Comparison of ENCODE assay signal across 8 mouse cellular contexts in genomic region chr1:78488752-78489492, GRCm38 (mm10). TPM values are rescaled to one million over a fixed set of nuclear protein-coding genes. Genes with fewer than 3 reads are reported as not detected.
DNase-seq lines count a peak whose midpoint lies in the region; ATAC-seq and TF ChIP-seq lines count a peak whose summit lies in the region.

TSS of gene Farsb (minus strand) at chr1:78488897.

- peak within 1 kb of the TSS; percentile 96 for H3K9ac ChIP-seq in embryonic facial prominence, embryonic 15.5 days
- peak within 1 kb of the TSS; percentile 82 for H3K9ac ChIP-seq in limb, embryonic 14.5 days (ENCODE audit: low read depth, low read length, severe bottlenecking)
- H3K9ac ChIP-seq in midbrain, postnatal 0 days (replicated peaks; ENCODE audit: low read length, poor library complexity, severe bottlenecking): peak within 1 kb of the TSS; percentile 68

- TF ChIP-seq POLR2A in bone marrow, adult 2 months (IDR thresholded peaks at IDR 0.05; ENCODE audit: borderline replicate concordance, control insufficient read depth, low read depth, low read length): peak; percentile 59; the same call in 1 of the 2 replicates
- TF ChIP-seq POLR2A in limb, embryonic 14.5 days (IDR thresholded peaks at IDR 0.05; ENCODE audit: borderline replicate concordance, extremely low read depth, insufficient read depth, insufficient read length): no peak

- no peak for TF ChIP-seq CTCF in bone marrow, adult 2 months (IDR thresholded peaks at IDR 0.05; ENCODE audit: control insufficient read depth, insufficient read depth, low read length)
- no peak for TF ChIP-seq CTCF in midbrain, postnatal 0 days (IDR thresholded peaks at IDR 0.05)

- no peaks in the 10 kb centered on the region for H3K27me3 ChIP-seq in embryonic facial prominence, embryonic 15.5 days
- H3K27me3 ChIP-seq in limb, embryonic 14.5 days (ENCODE audit: control insufficient read depth, insufficient read depth, low read length): no peaks in the 10 kb centered on the region
- H3K27me3 ChIP-seq in midbrain, postnatal 0 days (ENCODE audit: insufficient read depth, low read length): no peaks in the 10 kb centered on the region

- peak; percentile 95 for ATAC-seq in embryonic facial prominence, embryonic 15.5 days (ENCODE audit: insufficient number of reproducible peaks, low FRiP score, low TSS enrichment, low read depth)
- ATAC-seq in limb, embryonic 14.5 days (ENCODE audit: low FRiP score, low read depth): peak; percentile 97
- peak; percentile 97 for ATAC-seq in midbrain, postnatal 0 days (ENCODE audit: low FRiP score)

- peak within 1 kb of the TSS; percentile 79 for H3K4me2 ChIP-seq in embryonic facial prominence, embryonic 15.5 days (replicated peaks)
- peak within 1 kb of the TSS; percentile 81 for H3K4me2 ChIP-seq in limb, embryonic 14.5 days (replicated peaks; ENCODE audit: low read depth, low read length, severe bottlenecking)
- peak within 1 kb of the TSS; percentile 83 for H3K4me2 ChIP-seq in midbrain, postnatal 0 days (ENCODE audit: low read depth, low read length, poor library complexity, severe bottlenecking)

- peaks cover 6% of the 10 kb centered on the region for H3K4me1 ChIP-seq in bone marrow, adult 2 months (ENCODE audit: control insufficient read depth, insufficient read depth, low read length)
- H3K4me1 ChIP-seq in embryonic facial prominence, embryonic 15.5 days: peaks cover 31% of the 10 kb centered on the region
- peaks cover 13% of the 10 kb centered on the region; the same call in 1 of the 2 replicates for H3K4me1 ChIP-seq in limb, embryonic 14.5 days (ENCODE audit: control insufficient read depth, insufficient read depth, low read length)
- no peaks in the 10 kb centered on the region for H3K4me1 ChIP-seq in midbrain, postnatal 0 days (ENCODE audit: insufficient read depth, low read length)

- DNase-seq in 416B (ENCODE audit: low read depth): peak; percentile 95
- DNase-seq in heart, adult 8-10 months (ENCODE audit: low spot score): peak; percentile 91
- DNase-seq in kidney, adult 9 months: peak; percentile 95
- DNase-seq in limb, embryonic 14.5 days (ENCODE audit: low spot score): peak; percentile 92
- DNase-seq in midbrain, postnatal 0 days (ENCODE audit: low spot score): peak; percentile 96
- peak; percentile 71 to 82 for DNase-seq in spleen, postnatal 14 days (ENCODE audit: low spot score in 2 of 2)

- under 1% methylated on average over 31 of the region's 31 CpGs for WGBS in bone marrow, adult 2 months
- under 1% methylated on average over 31 of the region's 31 CpGs for WGBS in embryonic facial prominence, embryonic 15.5 days
- WGBS in limb, embryonic 14.5 days: under 1% methylated on average over 31 of the region's 31 CpGs
- under 1% methylated on average over 31 of the region's 31 CpGs for WGBS in midbrain, postnatal 0 days

- no peaks in the 10 kb centered on the region for H3K9me3 ChIP-seq in embryonic facial prominence, embryonic 15.5 days (replicated peaks)
- no peaks in the 10 kb centered on the region for H3K9me3 ChIP-seq in limb, embryonic 14.5 days (ENCODE audit: control insufficient read depth, low read length)
- no peaks in the 10 kb centered on the region for H3K9me3 ChIP-seq in midbrain, postnatal 0 days (ENCODE audit: low read length)

- peak within 1 kb of the TSS; percentile 90 for H3K4me3 ChIP-seq in bone marrow, adult 2 months (replicated peaks; ENCODE audit: control insufficient read depth, low read depth, low read length)
- H3K4me3 ChIP-seq in embryonic facial prominence, embryonic 15.5 days (replicated peaks): peak within 1 kb of the TSS; percentile 94
- peak within 1 kb of the TSS; percentile 96 for H3K4me3 ChIP-seq in limb, embryonic 14.5 days (replicated peaks; ENCODE audit: low read length)
- H3K4me3 ChIP-seq in midbrain, postnatal 0 days (ENCODE audit: low read depth, low read length): peak within 1 kb of the TSS; percentile 72

- peak within 1 kb of the TSS; percentile 60 for H3K27ac ChIP-seq in bone marrow, adult 2 months (ENCODE audit: control insufficient read depth, insufficient read depth, low read depth, low read length, poor library complexity)
- peak within 1 kb of the TSS; percentile 86 for H3K27ac ChIP-seq in embryonic facial prominence, embryonic 15.5 days (replicated peaks)
- peak within 1 kb of the TSS; percentile 79 for H3K27ac ChIP-seq in limb, embryonic 14.5 days (replicated peaks; ENCODE audit: low read depth, low read length)
- peak within 1 kb of the TSS; percentile 55 for H3K27ac ChIP-seq in midbrain, postnatal 0 days (ENCODE audit: low read depth, low read length)

- H3K36me3 ChIP-seq in embryonic facial prominence, embryonic 15.5 days: 0 out of 2 replicates have a peak, but pooled peaks cover 2% of the 10 kb centered on the region
- peaks cover 12% of the 10 kb centered on the region; the same call in 1 of the 2 replicates for H3K36me3 ChIP-seq in limb, embryonic 14.5 days (ENCODE audit: control insufficient read depth, insufficient read depth, low read length)
- H3K36me3 ChIP-seq in midbrain, postnatal 0 days (ENCODE audit: insufficient read depth, low read length): no peaks in the 10 kb centered on the region

RNA-seq across cellular contexts. Expression of gene Farsb, which starts in this region (rescaled TPM):
- 28.1 and 48.6 TPM in 2 replicates for polyA plus RNA-seq in bone marrow, adult 2 months (2011; ENCODE audit: insufficient read depth, insufficient read length, low replicate concordance, missing spikeins)
- polyA plus RNA-seq in embryonic facial prominence, embryonic 15.5 days (2015; fragmentation: Nextera tagmentation; extraction: Ambion mirVana): 121 and 123 TPM in 2 replicates
- total RNA-seq in heart, adult 8-10 months (2022): 10 to 100 TPM; 43.2 to 52.2 (median 49.6) TPM
- polyA plus RNA-seq in limb, embryonic 14.5 days (2012; rRNA removed): 49.6 and 60.3 TPM in 2 replicates
- polyA plus RNA-seq in limb, embryonic 14.5 days (2014; fragmentation: Nextera tagmentation; extraction: Ambion mirVana): 124 and 131 TPM in 2 replicates
- total RNA-seq in midbrain, postnatal 0 days (2014; rRNA removed): 85.9 and 90.0 TPM in 2 replicates
- polyA plus RNA-seq in midbrain, postnatal 0 days (2015; fragmentation: Nextera tagmentation; extraction: Ambion mirVana): 134 and 138 TPM in 2 replicates

Comparison
In these comparisons a context has a peak if more than half of its experiments do, and no peak if none do; other contexts are left out.
1. Peak in every context shown above with its lines: DNase-seq, ATAC-seq, H3K4me3 ChIP-seq and H3K27ac ChIP-seq.